15 mouse cellular contexts compared by ENCODE assay signal in the genomic region with DNA sequence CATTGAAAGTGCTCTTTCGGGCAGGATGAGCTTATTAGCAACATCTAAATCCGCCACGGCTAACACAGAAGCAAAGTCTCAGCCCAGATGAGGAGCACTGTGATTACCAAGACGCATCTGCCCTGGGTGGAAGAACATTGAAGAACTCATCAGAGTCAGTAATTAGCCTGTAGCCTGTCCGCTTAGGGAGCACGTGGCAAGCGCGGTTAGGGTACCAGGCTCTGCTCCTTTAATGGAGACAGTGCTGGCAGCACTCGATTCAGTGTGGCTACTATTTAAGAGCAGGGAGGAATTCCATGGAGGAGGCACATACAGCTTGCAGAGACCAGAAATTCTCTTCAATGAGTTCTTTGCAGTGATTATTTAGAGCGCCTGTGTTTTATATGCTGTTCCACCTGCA.
DNase-seq lines count a peak whose midpoint lies in the region; ATAC-seq lines count a peak whose summit lies in the region.
"Had no signal": no experiment of that assay in that cellular context is flagged by ENCODE, and none has a peak within 500 bp of the region (broad histone marks: within the 10 kb centered on the region; RNA-seq: fewer than 3 reads in every experiment).

No protein-coding gene starts in this region.

- no peak overlapping the region for H3K4me3 ChIP-seq in forebrain, embryonic 13.5 days
- H3K4me3 ChIP-seq in midbrain, embryonic 12.5 days = no peak overlapping the region
- H3K4me3 ChIP-seq: heart, embryonic 13.5 days; intestine, embryonic 15.5 days had no signal

- H3K9ac ChIP-seq in forebrain, embryonic 13.5 days = no peak overlapping the region
- no peak overlapping the region for H3K9ac ChIP-seq in midbrain, embryonic 12.5 days (replicated peaks)
- H3K9ac ChIP-seq: heart, embryonic 13.5 days; intestine, embryonic 15.5 days had no signal

- WGBS in forebrain, embryonic 13.5 days = 23% methylated on average over 10 of the region's 10 CpGs
- WGBS in midbrain, embryonic 12.5 days = 29% methylated on average over 10 of the region's 10 CpGs

- H3K27me3 ChIP-seq in forebrain, embryonic 13.5 days = no peaks in the 10 kb centered on the region
- H3K27me3 ChIP-seq in midbrain, embryonic 12.5 days = no peaks in the 10 kb centered on the region; the same call in 1 of the 2 replicates
- H3K27me3 ChIP-seq: heart, embryonic 13.5 days; intestine, embryonic 15.5 days had no signal

- peak; percentile 4 for DNase-seq in right cerebral cortex, adult 18-20 months
- DNase-seq in right cerebral cortex, postnatal 10 days (ENCODE audit: low spot score in 2 of 2) = no peak
- DNase-seq in retina, postnatal 1 day = peak; percentile 40
- DNase-seq in kidney, adult 11 months = no peak
- no peak for DNase-seq in kidney, postnatal 25 days
- DNase-seq in gastrocnemius, postnatal 25 days = no peak
- DNase-seq: adrenal gland, postnatal 25 days; cerebellum, adult 2 months; left cerebral cortex, postnatal 4 days; spleen, adult 18-20 months; thymus, adult 2 months had no signal

- no peaks in the 10 kb centered on the region for H3K36me3 ChIP-seq in forebrain, embryonic 13.5 days (ENCODE audit: poor library complexity, severe bottlenecking)
- H3K36me3 ChIP-seq in midbrain, embryonic 12.5 days = no peaks in the 10 kb centered on the region
- H3K36me3 ChIP-seq: heart, embryonic 13.5 days; intestine, embryonic 15.5 days had no signal

- ATAC-seq in forebrain, embryonic 13.5 days = peak; percentile 48; the same call in 1 of the 2 replicates
- ATAC-seq in midbrain, embryonic 12.5 days (ENCODE audit: low FRiP score, low read depth) = peak; percentile 53
- ATAC-seq: intestine, embryonic 15.5 days had no signal

- no peaks in the 10 kb centered on the region for H3K9me3 ChIP-seq in forebrain, embryonic 13.5 days (replicated peaks)
- H3K9me3 ChIP-seq in midbrain, embryonic 12.5 days = no peaks in the 10 kb centered on the region
- H3K9me3 ChIP-seq: heart, embryonic 13.5 days; intestine, embryonic 15.5 days had no signal

- H3K4me2 ChIP-seq in forebrain, embryonic 13.5 days = peak overlapping the region; percentile 39
- H3K4me2 ChIP-seq in midbrain, embryonic 12.5 days (replicated peaks) = no peak overlapping the region; the same call in 1 of the 2 replicates
- H3K4me2 ChIP-seq: heart, embryonic 13.5 days; intestine, embryonic 15.5 days had no signal

- H3K27ac ChIP-seq in forebrain, embryonic 13.5 days = no peak overlapping the region
- H3K27ac ChIP-seq in midbrain, embryonic 12.5 days (replicated peaks) = no peak overlapping the region
- H3K27ac ChIP-seq: heart, embryonic 13.5 days; intestine, embryonic 15.5 days had no signal

- H3K4me1 ChIP-seq in forebrain, embryonic 13.5 days = peaks cover 26% of the 10 kb centered on the region
- peaks cover 27% of the 10 kb centered on the region for H3K4me1 ChIP-seq in midbrain, embryonic 12.5 days
- H3K4me1 ChIP-seq: intestine, embryonic 15.5 days had no signal

Comparison
In these comparisons a context has a peak if more than half of its experiments do, and no peak if none do; other contexts are left out.
1. DNase-seq: peak in right cerebral cortex, adult 18-20 months (single experiment) and retina, postnatal 1 day (single experiment); none in right cerebral cortex, postnatal 10 days (0 of 2), kidney, adult 11 months (single experiment), kidney, postnatal 25 days (0 of 2) and gastrocnemius, postnatal 25 days (single experiment).